Mouse (Mus musculus): ENCODE measurements at regions not wholly inside any gene's neighbourhood (a gene's known extent, or its start where the extent isn't known, plus 50 kb on each side); places are given as distances from the start of the nearest gene placed in this dataset.

DNA sequence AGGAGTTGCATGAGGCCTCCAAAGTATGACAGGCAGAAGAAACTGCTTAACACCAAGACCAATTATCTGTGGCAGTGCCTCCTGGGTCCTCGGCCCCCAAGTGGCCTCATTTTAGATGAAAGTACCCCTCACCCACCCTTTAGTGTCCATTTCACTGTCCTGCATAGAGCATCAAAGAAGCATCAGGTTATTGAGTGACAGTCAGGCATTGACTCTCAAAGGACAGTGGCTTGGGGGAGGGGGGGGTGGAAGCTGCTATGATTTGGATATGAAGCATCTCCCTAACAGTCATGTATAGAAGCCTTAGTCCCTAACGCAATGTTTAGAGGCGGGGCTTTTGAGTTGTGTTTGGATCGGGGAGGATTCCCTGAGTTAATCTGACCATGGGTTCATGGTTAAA lies 458.7 kb downstream of the Fut8 start:
- TF ChIP-seq CTCF (conservative IDR thresholded peaks at IDR 0.05; ENCODE audit: insufficient read depth, insufficient read length, low read depth, low read length) (no peak), POLR2A (IDR thresholded peaks at IDR 0.05; ENCODE audit: low read depth, low read length) (no peak)
